Mouse (Mus musculus) stomach, embryonic 16.5 days (tissue): ENCODE data around the gene Htra2. TPM values are rescaled to one million over a fixed set of nuclear protein-coding genes. Genes with fewer than 3 reads are reported as not detected.

ENCODE experiments used
- ATAC-seq: fragments of 200-750 bp; cut with Nextera tagmentation; 2 replicates; pipeline ENCODE4 v1.8.0; 2017; ENCODE audit warnings: moderate number of reproducible peaks, moderate TSS enrichment; ENCODE audit not compliant: insufficient read depth, low FRiP score
- H3K27ac ChIP-seq: fragments of 300-500 bp; sonication (generic); 2 replicates; pipeline ENCODE4 v1.5.1; 2014; ENCODE audit warnings: low read length
- H3K27me3 ChIP-seq: fragments of 300-500 bp; sonication (generic); 2 replicates; pipeline ENCODE4 v1.6.1; 2014; ENCODE audit warnings: low read length, control low read depth, mixed read lengths; ENCODE audit not compliant: control insufficient read depth, insufficient read depth
- H3K36me3 ChIP-seq: fragments of 300-500 bp; sonication (generic); 2 replicates; pipeline ENCODE4 v1.6.1; 2014; ENCODE audit warnings: low read length; ENCODE audit not compliant: control insufficient read depth, insufficient read depth
- H3K4me1 ChIP-seq: fragments of 300-500 bp; sonication (generic); 2 replicates; pipeline ENCODE4 v1.6.1; 2014; ENCODE audit warnings: low read length, control low read depth, mixed read lengths; ENCODE audit not compliant: control insufficient read depth, insufficient read depth
- H3K4me2 ChIP-seq: fragments of 300-500 bp; sonication (generic); 2 replicates; pipeline ENCODE4 v1.6.1; 2014; ENCODE audit warnings: low read depth, low read length, mixed read lengths
- H3K4me3 ChIP-seq: fragments of 300-500 bp; sonication (generic); replicated peaks from 2 replicates; pipeline ENCODE4 v1.5.1; 2014; ENCODE audit warnings: mild to moderate bottlenecking, low read length
- H3K9ac ChIP-seq: fragments of 300-500 bp; sonication (generic); 2 replicates; pipeline ENCODE4 v1.6.1; 2014; ENCODE audit warnings: low read length
- H3K9me3 ChIP-seq: fragments of 300-500 bp; sonication (generic); replicated peaks from 2 replicates; pipeline ENCODE4 v1.6.1; 2016; ENCODE audit warnings: low read length, control low read depth; ENCODE audit not compliant: control insufficient read depth
- WGBS: fragments of 180-500 bp; shearing (Covaris S2); extraction: QIAGEN DNeasy Blood & Tissue Kit; methylation state at CpG from one replicate; pipeline ENCODE4 v1.1.7; 2014; 5-methylcytosine and 5-hydroxymethylcytosine counted together
- polyA plus RNA-seq: library from polyadenylated mRNA; unstranded; fragments of >200 nt; fragmentation: Nextera tagmentation; extraction: Ambion mirVana; gene quantifications from 2 replicates; pipeline ENCODE4 v1.2.1, GENCODE M21; 2015

Htra2 gene
- polyA plus RNA-seq, 1 experiment from 2014 or later, result 72.3 TPM

GRCm38 (mm10) chr6:83029777-83030176, 25.3 kb downstream of the Htra2 start:
- Histone ChIP-seq H3K9me3 (no peaks in the 10 kb centered on the region), H3K4me1 (peaks cover 11% of the 10 kb centered on the region), H3K36me3 (no peaks in the 10 kb centered on the region), H3K9ac (no peak overlapping the region), H3K4me2 (no peak overlapping the region), H3K27me3 (peaks cover 7% of the 10 kb centered on the region; the same call in 1 of the 2 replicates), H3K27ac (no peak overlapping the region), H3K4me3 (no peak overlapping the region)
- WGBS, result 38% methylated on average over 10 of the region's 10 CpGs
- ATAC-seq, result no peak

- no peak for ATAC-seq
- H3K9ac ChIP-seq, result 0 out of 2 replicates have a peak overlapping the region, but pooled peaks have one; percentile 13
- no peak overlapping the region for H3K27ac ChIP-seq
- WGBS, result 37% methylated on average over 8 of the region's 9 CpGs
- H3K27me3 ChIP-seq, result peaks cover 7% of the 10 kb centered on the region; the same call in 1 of the 2 replicates
- no peaks in the 10 kb centered on the region for H3K9me3 ChIP-seq
- H3K4me2 ChIP-seq, result no peak overlapping the region
- no peaks in the 10 kb centered on the region for H3K36me3 ChIP-seq
- peaks cover 5% of the 10 kb centered on the region for H3K4me1 ChIP-seq
- no peak overlapping the region for H3K4me3 ChIP-seq
Observed at GRCm38 (mm10) chr6:83027706-83028105, 27.4 kb downstream of the Htra2 start.

GRCm38 (mm10) chr6:83027293-83027692, 27.8 kb downstream of the Htra2 start:
- peaks cover 7% of the 10 kb centered on the region; the same call in 1 of the 2 replicates for H3K27me3 ChIP-seq
- 80% methylated on average over 8 of the region's 8 CpGs for WGBS
- H3K4me1 ChIP-seq, result peaks cover 5% of the 10 kb centered on the region
- no peaks in the 10 kb centered on the region for H3K36me3 ChIP-seq
- H3K9me3 ChIP-seq, result no peaks in the 10 kb centered on the region
- H3K4me2 ChIP-seq, result no peak overlapping the region
- H3K27ac ChIP-seq, result no peak overlapping the region
- no peak overlapping the region for H3K4me3 ChIP-seq
- ATAC-seq, result no peak
- H3K9ac ChIP-seq, result no peak overlapping the region

GRCm38 (mm10) chr6:83025221-83025620, 29.9 kb downstream of the Htra2 start:
- Histone ChIP-seq H3K4me1 (no peaks in the 10 kb centered on the region; the same call in 1 of the 2 replicates), H3K36me3 (no peaks in the 10 kb centered on the region), H3K4me3 (no peak overlapping the region), H3K4me2 (no peak overlapping the region), H3K27ac (no peak overlapping the region), H3K27me3 (no peaks in the 10 kb centered on the region), H3K9me3 (no peaks in the 10 kb centered on the region), H3K9ac (no peak overlapping the region)
- no peak for ATAC-seq
- 92% methylated on average over 4 of the region's 4 CpGs for WGBS

- Histone ChIP-seq H3K27me3 (no peaks in the 10 kb centered on the region), H3K27ac (no peak overlapping the region), H3K4me1 (no peaks in the 10 kb centered on the region; the same call in 1 of the 2 replicates), H3K36me3 (no peaks in the 10 kb centered on the region), H3K4me2 (no peak overlapping the region), H3K4me3 (no peak overlapping the region), H3K9ac (no peak overlapping the region), H3K9me3 (no peaks in the 10 kb centered on the region)
- no peak for ATAC-seq
- 68% methylated on average over 4 of the region's 4 CpGs for WGBS
Observed at GRCm38 (mm10) chr6:83024421-83024820, 30.7 kb downstream of the Htra2 start.

- WGBS, result 86% methylated on average over 2 of the region's 2 CpGs
- ATAC-seq, result no peak
- H3K27ac ChIP-seq, result no peak overlapping the region
Observed at GRCm38 (mm10) chr6:83023786-83024185, 31.3 kb downstream of the Htra2 start.

GRCm38 (mm10) chr6:83023008-83023407, 32.1 kb downstream of the Htra2 start:
- Histone ChIP-seq H3K27ac (no peak overlapping the region), H3K4me1 (no peaks in the 10 kb centered on the region; the same call in 1 of the 2 replicates), H3K9me3 (no peaks in the 10 kb centered on the region), H3K27me3 (no peaks in the 10 kb centered on the region), H3K9ac (no peak overlapping the region), H3K4me3 (no peak overlapping the region), H3K4me2 (no peak overlapping the region), H3K36me3 (no peaks in the 10 kb centered on the region)
- ATAC-seq, result no peak
- 84% methylated on average over 9 of the region's 9 CpGs for WGBS

More at GRCm38 (mm10) chr6:83023786-83024185, 31.3 kb downstream of the Htra2 start:
- no peak overlapping the region for H3K4me3 ChIP-seq
- H3K36me3 ChIP-seq, result no peaks in the 10 kb centered on the region
- H3K27me3 ChIP-seq, result no peaks in the 10 kb centered on the region
- H3K4me1 ChIP-seq, result no peaks in the 10 kb centered on the region; the same call in 1 of the 2 replicates
- H3K9me3 ChIP-seq, result no peaks in the 10 kb centered on the region
- no peak overlapping the region for H3K4me2 ChIP-seq
- H3K9ac ChIP-seq, result no peak overlapping the region

- Histone ChIP-seq H3K27ac (no peak overlapping the region), H3K27me3 (no peaks in the 10 kb centered on the region), H3K4me3 (no peak overlapping the region), H3K36me3 (no peaks in the 10 kb centered on the region), H3K4me1 (no peaks in the 10 kb centered on the region), H3K9me3 (no peaks in the 10 kb centered on the region), H3K9ac (no peak overlapping the region), H3K4me2 (no peak overlapping the region)
- 79% methylated on average over 4 of the region's 4 CpGs for WGBS
- no peak for ATAC-seq
Observed at GRCm38 (mm10) chr6:83020836-83021593, 34.1 kb downstream of the Htra2 start.

GRCm38 (mm10) chr6:83020121-83020520, 35.0 kb downstream of the Htra2 start:
- no peak overlapping the region for H3K27ac ChIP-seq
- ATAC-seq, result no peak
- no peaks in the 10 kb centered on the region; the same call in 1 of the 2 replicates for H3K4me1 ChIP-seq
- no peaks in the 10 kb centered on the region for H3K36me3 ChIP-seq
- no peak overlapping the region for H3K4me2 ChIP-seq
- no peaks in the 10 kb centered on the region for H3K27me3 ChIP-seq
- no peak overlapping the region for H3K9ac ChIP-seq
- H3K9me3 ChIP-seq, result no peaks in the 10 kb centered on the region
- no peak overlapping the region for H3K4me3 ChIP-seq
- 88% methylated on average over 6 of the region's 6 CpGs for WGBS
